Mouse (Mus musculus) cerebellum, postnatal 25 days (tissue): Measurements from ENCODE around the gene Ltn1.

Experiments used
- DNase-seq, 2 experiments: peaks; one replicate each; pipeline ENCODE4 v3.0.0; 2021; ENCODE audit warnings: mixed read lengths in 2 of 2

Ltn1 gene

GRCm38 (mm10) chr16:87387444-87387977 lies 44.9 kb downstream of the Ltn1 start:
- DNase-seq: no peak

GRCm38 (mm10) chr16:87384366-87384765 lies 48.0 kb downstream of the Ltn1 start:
- no peak for DNase-seq

- no peak for DNase-seq
Measured at GRCm38 (mm10) chr16:87382996-87383395, 49.4 kb downstream of the Ltn1 start.

- no peak for DNase-seq
Measured at GRCm38 (mm10) chr16:87366445-87366844, 66.0 kb downstream of the Ltn1 start.

- DNase-seq: no peak
Measured at GRCm38 (mm10) chr16:87366035-87366434, 66.4 kb downstream of the Ltn1 start.

GRCm38 (mm10) chr16:87364231-87364630 lies 68.2 kb downstream of the Ltn1 start:
- peak; percentile 79 to 87 for DNase-seq

GRCm38 (mm10) chr16:87360096-87360495 lies 72.3 kb downstream of the Ltn1 start:
- no peak for DNase-seq

- no peak for DNase-seq
Measured at GRCm38 (mm10) chr16:87354748-87355147, 77.7 kb downstream of the Ltn1 start.

- peak; percentile 94 to 95 for DNase-seq
Measured at GRCm38 (mm10) chr16:87354075-87354583, 78.3 kb downstream of the Ltn1 start, which contains the start of gene N6amt1. Gene N6amt1, plus strand, starts transcription at chr16:87354185.

GRCm38 (mm10) chr16:87353605-87354004 lies 78.8 kb downstream of the Ltn1 start:
- peak in 1 of 2 experiments; percentile 22 for DNase-seq

- no peak for DNase-seq
Measured at GRCm38 (mm10) chr16:87351386-87352105, 80.9 kb downstream of the Ltn1 start.

- no peak for DNase-seq
Measured at GRCm38 (mm10) chr16:87348133-87348532, 84.3 kb downstream of the Ltn1 start.

- DNase-seq: no peak
Measured at GRCm38 (mm10) chr16:87341043-87341572, 91.3 kb downstream of the Ltn1 start.

GRCm38 (mm10) chr16:87334756-87335155 lies 97.7 kb downstream of the Ltn1 start:
- no peak for DNase-seq

GRCm38 (mm10) chr16:87329986-87330385 lies 102.4 kb downstream of the Ltn1 start:
- DNase-seq: no peak
